Mouse (Mus musculus): Measurements from ENCODE around the gene Rpl35a. TPM values are rescaled to one million over a fixed set of nuclear protein-coding genes. Genes with fewer than 3 reads are reported as not detected.
"Not testable (repeated sequence)": the region's sequence is repeated elsewhere in the genome, so short reads cannot be mapped to it uniquely, and the experiment has no call there.

Rpl35a gene
- polyA plus RNA-seq, 1 experiment from 2014 or later: 425 TPM

GRCm38 (mm10) chr16:33024456-33025104 lies 31.7 kb upstream of the Rpl35a start:
- ATAC-seq (ENCODE audit: low FRiP score, low read depth): no peak
- no peaks in the 10 kb centered on the region for H3K36me3 ChIP-seq
- 68% methylated on average over 8 of the region's 8 CpGs for WGBS

GRCm38 (mm10) chr16:33026357-33026756 lies 29.9 kb upstream of the Rpl35a start:
- H3K9ac ChIP-seq: no peak overlapping the region
- no peaks in the 10 kb centered on the region for H3K27me3 ChIP-seq
- WGBS: 92% methylated on average over 7 of the region's 7 CpGs
- ATAC-seq (ENCODE audit: low FRiP score, low read depth): no peak
- H3K4me2 ChIP-seq: no peak overlapping the region
- no peaks in the 10 kb centered on the region for H3K9me3 ChIP-seq
- no peak overlapping the region for H3K27ac ChIP-seq (replicated peaks)
- H3K4me1 ChIP-seq (replicated peaks): no peaks in the 10 kb centered on the region
- no peak overlapping the region for H3K4me3 ChIP-seq
- no peaks in the 10 kb centered on the region for H3K36me3 ChIP-seq

More at GRCm38 (mm10) chr16:33024456-33025104, 31.7 kb upstream of the Rpl35a start:
- Histone ChIP-seq H3K9ac (no peak overlapping the region), H3K4me1 (replicated peaks) (no peaks in the 10 kb centered on the region), H3K27me3 (no peaks in the 10 kb centered on the region), H3K4me2 (no peak overlapping the region), H3K27ac (replicated peaks) (no peak overlapping the region), H3K9me3 (no peaks in the 10 kb centered on the region), H3K4me3 (no peak overlapping the region)

- Histone ChIP-seq H3K4me3 (no peak overlapping the region), H3K4me1 (replicated peaks) (no peaks in the 10 kb centered on the region), H3K27ac (replicated peaks) (no peak overlapping the region), H3K4me2 (no peak overlapping the region), H3K9ac (no peak overlapping the region), H3K36me3 (no peaks in the 10 kb centered on the region), H3K27me3 (no peaks in the 10 kb centered on the region), H3K9me3 (no peaks in the 10 kb centered on the region)
- no peak for ATAC-seq (ENCODE audit: low FRiP score, low read depth)
- WGBS: 89% methylated on average over 4 of the region's 4 CpGs
Observed at GRCm38 (mm10) chr16:33036006-33036405, 20.2 kb upstream of the Rpl35a start.

GRCm38 (mm10) chr16:33042682-33043081 lies 13.6 kb upstream of the Rpl35a start:
- no peak overlapping the region for H3K4me2 ChIP-seq
- ATAC-seq (ENCODE audit: low FRiP score, low read depth): no peak
- H3K9me3 ChIP-seq: no peaks in the 10 kb centered on the region
- H3K36me3 ChIP-seq: no peaks in the 10 kb centered on the region
- no peak overlapping the region for H3K27ac ChIP-seq (replicated peaks)
- H3K4me3 ChIP-seq: no peak overlapping the region
- H3K4me1 ChIP-seq (replicated peaks): no peaks in the 10 kb centered on the region
- 74% methylated on average over 1 of the region's 1 CpGs for WGBS
- no peaks in the 10 kb centered on the region for H3K27me3 ChIP-seq
- H3K9ac ChIP-seq: no peak overlapping the region

GRCm38 (mm10) chr16:33043268-33043667 lies 13.0 kb upstream of the Rpl35a start:
- no peak overlapping the region for H3K27ac ChIP-seq (replicated peaks)
- H3K36me3 ChIP-seq: no peaks in the 10 kb centered on the region
- no peak overlapping the region for H3K4me3 ChIP-seq
- 86% methylated on average over 2 of the region's 2 CpGs for WGBS
- no peak overlapping the region for H3K9ac ChIP-seq
- H3K9me3 ChIP-seq: no peaks in the 10 kb centered on the region
- ATAC-seq (ENCODE audit: low FRiP score, low read depth): no peak
- H3K4me2 ChIP-seq: no peak overlapping the region
- no peaks in the 10 kb centered on the region for H3K4me1 ChIP-seq (replicated peaks)
- H3K27me3 ChIP-seq: no peaks in the 10 kb centered on the region

GRCm38 (mm10) chr16:33048004-33048403 lies 8.2 kb upstream of the Rpl35a start:
- H3K9me3 ChIP-seq: no peaks in the 10 kb centered on the region
- no peak overlapping the region for H3K4me2 ChIP-seq
- no peak overlapping the region for H3K9ac ChIP-seq
- WGBS: 87% methylated on average over 1 of the region's 1 CpGs
- H3K4me1 ChIP-seq (replicated peaks): no peaks in the 10 kb centered on the region
- ATAC-seq (ENCODE audit: low FRiP score, low read depth): no peak
- no peak overlapping the region for H3K4me3 ChIP-seq
- no peaks in the 10 kb centered on the region for H3K36me3 ChIP-seq
- H3K27me3 ChIP-seq: no peaks in the 10 kb centered on the region
- no peak overlapping the region for H3K27ac ChIP-seq (replicated peaks)

- Histone ChIP-seq H3K4me3 (no peak overlapping the region), H3K9me3 (no peaks in the 10 kb centered on the region), H3K27ac (replicated peaks) (no peak overlapping the region), H3K36me3 (no peaks in the 10 kb centered on the region), H3K4me1 (replicated peaks) (no peaks in the 10 kb centered on the region), H3K9ac (no peak overlapping the region), H3K4me2 (no peak overlapping the region), H3K27me3 (no peaks in the 10 kb centered on the region)
- no peak for ATAC-seq (ENCODE audit: low FRiP score, low read depth)
- WGBS: 78% methylated on average over 2 of the region's 2 CpGs
Observed at GRCm38 (mm10) chr16:33048686-33049085, 7.6 kb upstream of the Rpl35a start.

- no peak overlapping the region for H3K4me3 ChIP-seq
- WGBS: 94% methylated on average over 16 of the region's 16 CpGs
Observed at GRCm38 (mm10) chr16:33049809-33050208, 6.4 kb upstream of the Rpl35a start.

GRCm38 (mm10) chr16:33053141-33053540 lies 3.1 kb upstream of the Rpl35a start:
- Histone ChIP-seq H3K27me3 (no peaks in the 10 kb centered on the region), H3K36me3 (0 out of 2 replicates have a peak, but pooled peaks cover under 1% of the 10 kb centered on the region), H3K9me3 (no peaks in the 10 kb centered on the region), H3K4me3 (no peak overlapping the region), H3K4me1 (replicated peaks) (peaks cover 14% of the 10 kb centered on the region), H3K9ac (no peak overlapping the region), H3K27ac (replicated peaks) (no peak overlapping the region), H3K4me2 (no peak overlapping the region)
- WGBS: 85% methylated on average over 5 of the region's 5 CpGs
- no peak for ATAC-seq (ENCODE audit: low FRiP score, low read depth)

More at GRCm38 (mm10) chr16:33049809-33050208, 6.4 kb upstream of the Rpl35a start:
- no peaks in the 10 kb centered on the region for H3K36me3 ChIP-seq
- H3K4me2 ChIP-seq: no peak overlapping the region
- no peak overlapping the region for H3K27ac ChIP-seq (replicated peaks)
- H3K9ac ChIP-seq: no peak overlapping the region
- H3K4me1 ChIP-seq (replicated peaks): no peaks in the 10 kb centered on the region
- H3K9me3 ChIP-seq: no peaks in the 10 kb centered on the region
- ATAC-seq (ENCODE audit: low FRiP score, low read depth): no peak
- H3K27me3 ChIP-seq: no peaks in the 10 kb centered on the region

GRCm38 (mm10) chr16:33054927-33055326 lies 1.3 kb upstream of the Rpl35a start:
- not testable (repeated sequence) for ATAC-seq (ENCODE audit: low FRiP score, low read depth); H3K27me3 ChIP-seq; H3K9me3 ChIP-seq; H3K4me3 ChIP-seq; H3K9ac ChIP-seq; H3K27ac ChIP-seq (replicated peaks)
- peaks cover 18% of the 10 kb centered on the region; the same call in 1 of the 2 replicates for H3K36me3 ChIP-seq
- WGBS: 93% methylated on average over 2 of the region's 2 CpGs
- H3K4me1 ChIP-seq (replicated peaks): peaks cover 23% of the 10 kb centered on the region
- H3K4me2 ChIP-seq: 0 out of 2 replicates have a peak overlapping the region, but pooled peaks have one; percentile 79

- H3K9me3 ChIP-seq: no peaks in the 10 kb centered on the region
- ATAC-seq (ENCODE audit: low FRiP score, low read depth): peak; percentile 56
- H3K27me3 ChIP-seq: no peaks in the 10 kb centered on the region
- H3K36me3 ChIP-seq: peaks cover 25% of the 10 kb centered on the region
- peak overlapping the region; percentile 82 for H3K4me3 ChIP-seq
- peaks cover 23% of the 10 kb centered on the region for H3K4me1 ChIP-seq (replicated peaks)
- peak overlapping the region; percentile 37; the same call in 1 of the 2 replicates for H3K9ac ChIP-seq
- WGBS: 19% methylated on average over 10 of the region's 10 CpGs
- H3K4me2 ChIP-seq: peak overlapping the region; percentile 79
- H3K27ac ChIP-seq (replicated peaks): peak overlapping the region; percentile 88; the same call in 1 of the 2 replicates
Observed at GRCm38 (mm10) chr16:33055655-33056054, 598 bp upstream of the Rpl35a start.

GRCm38 (mm10) chr16:33056786-33057185 lies 533 bp downstream of the Rpl35a start:
- peak overlapping the region; percentile 79 for H3K4me2 ChIP-seq
- under 1% methylated on average over 24 of the region's 24 CpGs for WGBS

More at GRCm38 (mm10) chr16:33056786-33057185, 533 bp downstream of the Rpl35a start:
- Histone ChIP-seq H3K9me3 (no peaks in the 10 kb centered on the region), H3K4me3 (peak overlapping the region; percentile 82), H3K27ac (replicated peaks) (peak overlapping the region; percentile 88), H3K4me1 (replicated peaks) (peaks cover 27% of the 10 kb centered on the region), H3K9ac (peak overlapping the region; percentile 90), H3K27me3 (no peaks in the 10 kb centered on the region), H3K36me3 (peaks cover 30% of the 10 kb centered on the region)
- peak; percentile 3; the same call in 1 of the 2 replicates for ATAC-seq (ENCODE audit: low FRiP score, low read depth)

All from hindbrain, embryonic 15.5 days (tissue).